Mouse (Mus musculus) heart, embryonic 16.5 days (tissue): Measurements from ENCODE around the gene Sec16b. TPM values are rescaled to one million over a fixed set of nuclear protein-coding genes. Genes with fewer than 3 reads are reported as not detected.

ENCODE experiments used
- ATAC-seq: fragments of 200-750 bp; cut with Nextera tagmentation; replicated peaks from 2 replicates; pipeline ENCODE4 v1.8.0; 2017; ENCODE audit warnings: moderate number of reproducible peaks; ENCODE audit not compliant: insufficient read depth, low FRiP score; ENCODE audit errors: extremely low read depth
- H3K27ac ChIP-seq: fragments of 300-500 bp; sonication (generic); 2 replicates; pipeline ENCODE4 v1.5.1; 2014; ENCODE audit warnings: mild to moderate bottlenecking, low read length, control low read depth, moderate library complexity
- H3K27me3 ChIP-seq: fragments of 300-500 bp; sonication (generic); 2 replicates; pipeline ENCODE4 v1.6.1; 2014; ENCODE audit warnings: low read length, mixed read lengths; ENCODE audit not compliant: control insufficient read depth, insufficient read depth
- H3K36me3 ChIP-seq: fragments of 300-500 bp; sonication (generic); 2 replicates; pipeline ENCODE4 v1.6.1; 2014; ENCODE audit not compliant: control insufficient read depth, insufficient read depth
- H3K4me1 ChIP-seq: fragments of 300-500 bp; sonication (generic); 2 replicates; pipeline ENCODE4 v1.6.1; 2014; ENCODE audit warnings: low read length, mixed read lengths; ENCODE audit not compliant: control insufficient read depth, insufficient read depth
- H3K4me2 ChIP-seq: fragments of 300-500 bp; sonication (generic); 2 replicates; pipeline ENCODE4 v1.6.1; 2014; ENCODE audit warnings: low read depth, mild to moderate bottlenecking, control low read depth, low read length
- H3K4me3 ChIP-seq: fragments of 300-500 bp; sonication (generic); 2 replicates; pipeline ENCODE4 v1.5.1; 2014; ENCODE audit warnings: mild to moderate bottlenecking, control low read depth, low read length
- H3K9ac ChIP-seq: fragments of 300-500 bp; sonication (generic); 2 replicates; pipeline ENCODE4 v1.6.1; 2014; ENCODE audit warnings: low read length, control low read depth
- H3K9me3 ChIP-seq: fragments of 300-500 bp; sonication (generic); replicated peaks from 2 replicates; pipeline ENCODE4 v1.6.1; 2016; ENCODE audit warnings: low read length; ENCODE audit not compliant: control insufficient read depth
- WGBS: fragments of 180-500 bp; shearing (Covaris S2); extraction: QIAGEN DNeasy Blood & Tissue Kit; methylation state at CpG from one replicate; pipeline ENCODE4 v1.1.7; 2014; 5-methylcytosine and 5-hydroxymethylcytosine counted together
- polyA plus RNA-seq: library from polyadenylated mRNA; unstranded; fragments of >200 nt; fragmentation: Nextera tagmentation; extraction: Ambion mirVana; gene quantifications from 2 replicates; pipeline ENCODE4 v1.2.1, GENCODE M21; 2015

Gene Sec16b
- polyA plus RNA-seq, 1 experiment from 2014 or later = 1.2 TPM

GRCm38 (mm10) chr1:157503071-157503470 is 3.5 kb upstream of the Sec16b start:
- Histone ChIP-seq H3K27ac (no peak overlapping the region), H3K27me3 (no peaks in the 10 kb centered on the region), H3K9ac (no peak overlapping the region), H3K4me3 (no peak overlapping the region), H3K4me2 (no peak overlapping the region), H3K36me3 (no peaks in the 10 kb centered on the region), H3K9me3 (peaks cover 2% of the 10 kb centered on the region; the same call in 1 of the 2 replicates), H3K4me1 (no peaks in the 10 kb centered on the region)
- 77% methylated on average over 6 of the region's 6 CpGs for WGBS
- ATAC-seq = no peak

DNA sequence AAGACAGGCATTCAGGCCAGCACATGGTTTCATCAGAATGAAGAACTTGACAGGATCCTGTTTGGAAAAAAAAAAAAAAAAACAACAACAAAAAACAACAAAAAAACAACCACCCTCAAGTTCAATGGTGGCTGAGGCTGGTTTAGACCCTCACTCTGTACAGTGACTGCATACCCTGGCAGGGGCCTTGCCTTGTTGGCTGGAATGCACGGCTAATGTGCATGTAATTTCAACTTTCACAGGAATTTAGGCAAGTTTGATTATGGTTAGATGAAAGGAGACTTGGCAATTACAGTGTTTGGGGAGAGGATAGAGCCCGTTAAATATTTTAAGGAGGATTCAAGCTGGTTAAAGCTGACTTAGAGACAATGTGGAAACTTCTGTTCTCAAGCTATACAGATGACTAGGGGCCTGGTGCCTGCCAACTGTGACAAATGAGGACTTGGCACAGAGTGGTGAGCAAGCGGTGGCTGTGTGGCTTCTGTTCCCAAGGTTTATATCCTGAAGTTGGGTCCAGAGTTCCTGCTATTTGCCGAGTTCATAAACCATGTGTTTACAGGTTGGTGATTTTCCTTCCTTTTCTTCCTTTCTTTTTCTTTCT is 567 bp downstream of the Sec16b start:
- Histone ChIP-seq H3K4me3 (no peak overlapping the region), H3K27ac (peak overlapping the region; percentile 23; the same call in 1 of the 2 replicates), H3K4me1 (no peaks in the 10 kb centered on the region), H3K4me2 (peak overlapping the region; percentile 15), H3K27me3 (no peaks in the 10 kb centered on the region), H3K9ac (no peak overlapping the region), H3K9me3 (no peaks in the 10 kb centered on the region), H3K36me3 (no peaks in the 10 kb centered on the region)
- WGBS = 62% methylated on average over 4 of the region's 4 CpGs
- ATAC-seq = no peak

GRCm38 (mm10) chr1:157507814-157508213 is 1.3 kb downstream of the Sec16b start:
- 0 out of 2 replicates have a peak overlapping the region, but pooled peaks have one; percentile 6 for H3K4me2 ChIP-seq
- H3K27me3 ChIP-seq = no peaks in the 10 kb centered on the region
- no peak for ATAC-seq
- H3K9me3 ChIP-seq = no peaks in the 10 kb centered on the region
- H3K27ac ChIP-seq = no peak overlapping the region
- H3K36me3 ChIP-seq = no peaks in the 10 kb centered on the region
- H3K4me3 ChIP-seq = no peak overlapping the region
- H3K9ac ChIP-seq = no peak overlapping the region
- 40% methylated on average over 5 of the region's 5 CpGs for WGBS
- no peaks in the 10 kb centered on the region for H3K4me1 ChIP-seq

DNA sequence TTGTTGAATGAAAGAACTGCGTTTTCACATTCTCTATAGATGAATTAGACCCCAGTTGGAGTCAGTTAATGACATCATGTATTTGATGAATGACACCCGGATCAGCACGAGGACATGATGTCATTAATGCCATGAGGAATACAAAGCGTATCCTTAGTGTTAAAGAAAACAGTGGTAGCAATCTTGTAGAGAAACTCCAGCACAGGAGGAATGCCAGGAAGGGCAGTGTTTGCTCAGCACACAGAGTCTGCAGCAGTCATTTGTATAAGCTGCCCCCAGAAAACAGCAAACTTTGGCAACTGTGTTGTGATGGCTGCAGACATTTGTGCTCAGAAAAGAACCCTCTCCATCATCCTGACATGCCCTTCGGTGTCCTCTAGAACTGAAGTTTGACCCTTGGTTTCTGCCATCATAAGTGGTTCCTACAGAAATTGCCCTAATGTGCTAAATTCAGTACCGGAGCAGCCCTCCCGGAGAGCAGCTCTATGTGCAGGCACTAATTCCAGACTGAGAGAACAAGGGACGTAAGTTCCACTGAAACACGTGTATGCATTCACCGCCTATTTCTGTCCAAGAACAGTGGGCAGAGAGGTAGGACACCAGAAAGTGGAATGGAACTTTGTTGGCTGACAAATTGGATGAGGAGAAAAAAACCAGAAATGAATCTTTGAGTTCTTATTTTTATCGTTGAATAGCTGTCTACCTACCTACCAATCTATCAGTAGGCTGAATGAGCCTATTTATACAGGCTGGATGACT is 6.3 kb downstream of the Sec16b start:
- Histone ChIP-seq H3K27me3 (no peaks in the 10 kb centered on the region), H3K9ac (no peak overlapping the region), H3K4me1 (peaks cover 2% of the 10 kb centered on the region), H3K4me2 (no peak overlapping the region), H3K27ac (no peak overlapping the region), H3K36me3 (no peaks in the 10 kb centered on the region), H3K9me3 (no peaks in the 10 kb centered on the region), H3K4me3 (no peak overlapping the region)
- 61% methylated on average over 11 of the region's 11 CpGs for WGBS
- no peak for ATAC-seq

DNA sequence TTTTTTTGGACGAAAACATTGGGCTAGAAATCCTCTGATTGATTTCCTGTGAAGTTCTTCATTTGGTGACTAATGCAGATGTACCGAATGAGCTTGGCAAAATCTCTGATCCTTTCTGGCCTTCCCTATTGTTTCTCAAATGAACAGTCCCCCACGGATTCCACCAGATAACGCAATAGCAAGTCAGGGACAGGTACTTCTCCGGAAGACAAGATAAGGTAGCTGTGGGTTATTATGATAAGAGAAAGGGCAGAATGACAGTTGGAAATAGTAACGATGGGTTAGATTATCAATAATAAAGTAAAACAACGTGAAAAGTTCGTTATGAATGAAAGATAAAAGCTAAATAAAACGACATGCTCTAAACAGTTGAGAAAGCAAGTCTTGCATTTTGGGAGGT is 7.0 kb downstream of the Sec16b start:
- Histone ChIP-seq H3K9ac (no peak overlapping the region), H3K4me2 (no peak overlapping the region), H3K27me3 (no peaks in the 10 kb centered on the region), H3K27ac (no peak overlapping the region), H3K36me3 (no peaks in the 10 kb centered on the region), H3K9me3 (no peaks in the 10 kb centered on the region), H3K4me3 (no peak overlapping the region), H3K4me1 (peaks cover 5% of the 10 kb centered on the region)
- no peak for ATAC-seq
- WGBS = 48% methylated on average over 9 of the region's 9 CpGs

DNA sequence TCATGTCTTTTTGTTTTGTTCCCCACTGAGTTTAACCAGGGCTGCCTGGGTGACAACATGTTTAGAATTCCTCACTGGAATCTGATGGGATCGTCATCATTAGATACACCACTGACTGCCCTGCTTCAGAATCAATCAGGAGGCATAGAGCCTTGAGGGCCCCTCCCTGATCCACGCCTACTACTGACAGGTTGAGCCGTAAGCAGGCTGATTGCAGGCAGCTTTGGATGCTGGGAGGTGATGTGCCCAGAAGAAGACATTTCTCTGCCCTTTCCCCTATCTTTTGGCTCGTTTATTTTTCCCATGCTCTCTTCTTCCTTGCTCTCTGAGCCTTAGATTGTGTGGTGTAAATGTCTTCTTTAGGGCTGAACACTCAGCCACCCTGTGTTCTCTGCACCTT is 7.8 kb downstream of the Sec16b start:
- ATAC-seq = no peak
- no peak overlapping the region for H3K9ac ChIP-seq
- no peak overlapping the region for H3K27ac ChIP-seq
- no peak overlapping the region for H3K4me3 ChIP-seq
- no peaks in the 10 kb centered on the region for H3K9me3 ChIP-seq
- no peak overlapping the region for H3K4me2 ChIP-seq
- H3K4me1 ChIP-seq = peaks cover 6% of the 10 kb centered on the region
- no peaks in the 10 kb centered on the region for H3K27me3 ChIP-seq
- no peaks in the 10 kb centered on the region for H3K36me3 ChIP-seq
- WGBS = 51% methylated on average over 4 of the region's 4 CpGs

- WGBS = 78% methylated on average over 8 of the region's 8 CpGs
- no peak overlapping the region for H3K4me3 ChIP-seq
- H3K27ac ChIP-seq = no peak overlapping the region
- peaks cover 6% of the 10 kb centered on the region for H3K4me1 ChIP-seq
- ATAC-seq = no peak
- H3K4me2 ChIP-seq = no peak overlapping the region
- no peak overlapping the region for H3K9ac ChIP-seq
- H3K27me3 ChIP-seq = no peaks in the 10 kb centered on the region
- no peaks in the 10 kb centered on the region for H3K9me3 ChIP-seq
- H3K36me3 ChIP-seq = no peaks in the 10 kb centered on the region
Measured at GRCm38 (mm10) chr1:157516838-157517808, 10.6 kb downstream of the Sec16b start.

GRCm38 (mm10) chr1:157518111-157518523 is 11.6 kb downstream of the Sec16b start:
- H3K27ac ChIP-seq = no peak overlapping the region
- WGBS = 27% methylated on average over 4 of the region's 4 CpGs

More at GRCm38 (mm10) chr1:157518111-157518523, 11.6 kb downstream of the Sec16b start:
- H3K9ac ChIP-seq = no peak overlapping the region
- no peaks in the 10 kb centered on the region for H3K27me3 ChIP-seq
- ATAC-seq = peak; percentile 45; the same call in 1 of the 2 replicates
- no peak overlapping the region for H3K4me2 ChIP-seq
- peaks cover 6% of the 10 kb centered on the region for H3K4me1 ChIP-seq
- H3K9me3 ChIP-seq = no peaks in the 10 kb centered on the region
- H3K4me3 ChIP-seq = no peak overlapping the region
- H3K36me3 ChIP-seq = no peaks in the 10 kb centered on the region
